Mouse (Mus musculus) midbrain, embryonic 15.5 days (tissue): ENCODE measurements at regions not wholly inside any gene's neighbourhood (a gene's known extent, or its start where the extent isn't known, plus 50 kb on each side); places are given as distances from the start of the nearest gene placed in this dataset.

ENCODE experiments used
- ATAC-seq: fragments of 200-750 bp; cut with Nextera tagmentation; replicated peaks from 2 replicates; pipeline ENCODE4 v1.8.0; 2017; ENCODE audit warnings: moderate TSS enrichment
- H3K27ac ChIP-seq: fragments of 300-500 bp; sonication (generic); 2 replicates; pipeline ENCODE4 v1.5.1; 2015; ENCODE audit warnings: mild to moderate bottlenecking, inconsistent platforms
- H3K27me3 ChIP-seq: fragments of 300-500 bp; sonication (generic); replicated peaks from 2 replicates; pipeline ENCODE4 v1.6.1; 2015; ENCODE audit warnings: inconsistent platforms
- H3K36me3 ChIP-seq: fragments of 300-500 bp; sonication (generic); replicated peaks from 2 replicates; pipeline ENCODE4 v1.6.1; 2015; ENCODE audit warnings: inconsistent platforms
- H3K4me1 ChIP-seq: fragments of 300-500 bp; sonication (generic); 2 replicates; pipeline ENCODE4 v1.6.1; 2015; ENCODE audit warnings: inconsistent platforms
- H3K4me2 ChIP-seq: fragments of 300-500 bp; sonication (generic); 2 replicates; pipeline ENCODE4 v1.6.1; 2015; ENCODE audit warnings: inconsistent platforms, mild to moderate bottlenecking, moderate library complexity
- H3K4me3 ChIP-seq: fragments of 300-500 bp; sonication (generic); 2 replicates; pipeline ENCODE4 v1.5.1; 2015; ENCODE audit warnings: mild to moderate bottlenecking, inconsistent platforms
- H3K9ac ChIP-seq: fragments of 300-500 bp; sonication (generic); 2 replicates; pipeline ENCODE4 v1.6.1; 2015; ENCODE audit warnings: mild to moderate bottlenecking, inconsistent platforms
- H3K9me3 ChIP-seq: fragments of 300-500 bp; sonication (generic); 2 replicates; pipeline ENCODE4 v1.6.1; 2016; ENCODE audit warnings: inconsistent platforms
- WGBS: fragments of 180-500 bp; shearing (Covaris S2); methylation state at CpG from one replicate; pipeline ENCODE4 v1.1.7; 2015; ENCODE audit warnings: mixed read lengths; 5-methylcytosine and 5-hydroxymethylcytosine counted together

- ATAC-seq = no peak
Measured at GRCm38 (mm10) chr9:47962589-47962988, 199.2 kb upstream of the Nxpe4 start.

GRCm38 (mm10) chr9:47973130-47973529 is 188.7 kb upstream of the Nxpe4 start:
- no peak overlapping the region for H3K4me2 ChIP-seq
- ATAC-seq = no peak
- 0 out of 2 replicates have a peak, but pooled peaks cover 9% of the 10 kb centered on the region for H3K4me1 ChIP-seq
- H3K27ac ChIP-seq = no peak overlapping the region
- WGBS = 39% methylated on average over 12 of the region's 12 CpGs
- H3K36me3 ChIP-seq = no peaks in the 10 kb centered on the region
- H3K9me3 ChIP-seq = no peaks in the 10 kb centered on the region
- no peak overlapping the region for H3K9ac ChIP-seq
- no peaks in the 10 kb centered on the region for H3K27me3 ChIP-seq
- no peak overlapping the region for H3K4me3 ChIP-seq

More at GRCm38 (mm10) chr9:47962589-47962988, 199.2 kb upstream of the Nxpe4 start:
- Histone ChIP-seq H3K4me1 (0 out of 2 replicates have a peak, but pooled peaks cover 8% of the 10 kb centered on the region), H3K4me2 (no peak overlapping the region), H3K4me3 (no peak overlapping the region), H3K36me3 (no peaks in the 10 kb centered on the region), H3K9me3 (no peaks in the 10 kb centered on the region), H3K9ac (no peak overlapping the region), H3K27me3 (no peaks in the 10 kb centered on the region), H3K27ac (no peak overlapping the region)
- 73% methylated on average over 4 of the region's 4 CpGs for WGBS

DNA sequence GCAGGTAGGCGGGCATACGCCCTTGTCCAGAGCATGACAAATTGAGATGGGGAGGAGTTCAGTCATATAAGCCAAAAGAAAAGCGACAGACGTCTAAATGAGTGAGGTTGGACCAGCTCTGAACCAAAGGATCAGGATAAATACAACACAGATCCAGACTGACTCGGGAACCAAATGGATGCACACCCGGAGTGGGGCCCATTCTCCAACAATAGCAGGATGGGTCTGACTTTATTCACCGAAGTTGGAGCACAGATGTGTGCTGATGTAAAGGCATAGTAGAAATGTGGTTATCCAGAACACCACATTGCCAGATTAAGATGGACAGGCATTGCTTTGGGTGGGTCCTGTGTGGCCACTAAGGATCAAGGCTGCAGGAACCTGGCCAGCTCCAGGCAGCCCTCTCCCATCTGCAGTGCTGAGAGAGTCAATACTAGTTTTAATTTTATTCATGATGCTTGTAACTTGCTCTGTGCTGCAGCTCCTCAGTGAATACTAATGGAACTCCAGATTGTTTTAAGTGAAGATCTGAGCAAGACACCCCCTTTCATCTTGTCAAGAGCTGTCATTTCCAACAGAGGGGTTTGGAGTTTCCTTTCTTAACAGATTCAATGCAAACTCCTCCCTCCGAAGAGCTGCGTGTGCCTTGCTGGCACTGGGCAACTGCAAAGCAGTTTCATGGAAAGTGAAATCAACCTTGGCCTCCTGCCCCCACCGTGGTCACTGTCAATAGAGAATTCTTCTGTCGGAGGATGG is 176.3 kb upstream of the Nxpe4 start:
- WGBS = 35% methylated on average over 11 of the region's 11 CpGs
- ATAC-seq = peak; percentile 70
- no peaks in the 10 kb centered on the region for H3K9me3 ChIP-seq
- H3K4me1 ChIP-seq = peaks cover 7% of the 10 kb centered on the region; the same call in 1 of the 2 replicates
- H3K9ac ChIP-seq = no peak overlapping the region
- no peaks in the 10 kb centered on the region for H3K27me3 ChIP-seq
- H3K4me3 ChIP-seq = no peak overlapping the region
- peak overlapping the region; percentile 35 for H3K27ac ChIP-seq
- no peaks in the 10 kb centered on the region for H3K36me3 ChIP-seq
- H3K4me2 ChIP-seq = no peak overlapping the region

DNA sequence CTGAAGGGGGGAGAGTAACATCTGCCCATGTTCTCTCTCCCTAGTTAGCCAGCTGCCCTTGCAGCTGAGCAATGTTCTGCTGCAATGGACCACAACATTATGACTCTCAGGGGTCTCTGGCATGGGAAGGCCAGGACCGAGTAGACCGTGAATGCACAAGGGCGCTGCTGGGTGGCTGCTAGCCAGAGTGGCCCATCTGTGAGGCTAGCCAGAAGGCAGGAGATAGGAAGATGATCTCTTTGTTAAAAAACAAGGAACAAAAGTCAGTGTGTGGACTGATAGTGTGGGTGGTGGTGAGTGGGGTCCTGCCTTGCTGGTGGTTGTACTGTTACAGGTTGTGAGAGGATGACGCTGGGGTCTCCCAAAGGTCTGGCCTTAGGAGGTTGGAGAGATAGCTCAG is 174.6 kb upstream of the Nxpe4 start:
- peaks cover 7% of the 10 kb centered on the region; the same call in 1 of the 2 replicates for H3K4me1 ChIP-seq
- ATAC-seq = no peak
- no peak overlapping the region for H3K4me2 ChIP-seq
- H3K9ac ChIP-seq = no peak overlapping the region
- H3K36me3 ChIP-seq = no peaks in the 10 kb centered on the region
- H3K4me3 ChIP-seq = no peak overlapping the region
- no peaks in the 10 kb centered on the region for H3K27me3 ChIP-seq
- no peak overlapping the region for H3K27ac ChIP-seq
- 93% methylated on average over 4 of the region's 4 CpGs for WGBS
- no peaks in the 10 kb centered on the region for H3K9me3 ChIP-seq

DNA sequence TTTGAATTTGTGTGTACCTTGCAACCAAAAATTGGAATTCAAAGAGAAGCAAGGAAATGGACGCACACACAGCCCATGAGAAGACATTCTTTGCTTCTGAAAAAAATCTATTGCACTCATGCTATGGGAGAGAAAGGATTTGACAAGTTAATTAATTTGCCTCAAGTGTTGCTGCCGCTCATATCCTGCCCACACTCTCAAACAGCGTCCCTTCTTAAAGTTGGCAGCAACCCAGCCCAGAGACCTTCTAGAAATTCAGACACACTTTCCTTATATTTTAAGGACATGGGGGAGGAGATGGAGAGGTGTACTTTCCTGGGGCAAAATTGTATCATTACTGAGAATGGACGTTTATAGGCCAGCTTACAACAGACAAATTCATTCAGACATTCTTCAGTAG is 167.2 kb upstream of the Nxpe4 start:
- no peaks in the 10 kb centered on the region for H3K9me3 ChIP-seq
- H3K27me3 ChIP-seq = no peaks in the 10 kb centered on the region
- ATAC-seq = no peak
- H3K36me3 ChIP-seq = no peaks in the 10 kb centered on the region
- H3K4me1 ChIP-seq = no peaks in the 10 kb centered on the region
- no peak overlapping the region for H3K4me3 ChIP-seq
- 71% methylated on average over 4 of the region's 4 CpGs for WGBS
- no peak overlapping the region for H3K9ac ChIP-seq
- H3K27ac ChIP-seq = no peak overlapping the region
- H3K4me2 ChIP-seq = no peak overlapping the region

DNA sequence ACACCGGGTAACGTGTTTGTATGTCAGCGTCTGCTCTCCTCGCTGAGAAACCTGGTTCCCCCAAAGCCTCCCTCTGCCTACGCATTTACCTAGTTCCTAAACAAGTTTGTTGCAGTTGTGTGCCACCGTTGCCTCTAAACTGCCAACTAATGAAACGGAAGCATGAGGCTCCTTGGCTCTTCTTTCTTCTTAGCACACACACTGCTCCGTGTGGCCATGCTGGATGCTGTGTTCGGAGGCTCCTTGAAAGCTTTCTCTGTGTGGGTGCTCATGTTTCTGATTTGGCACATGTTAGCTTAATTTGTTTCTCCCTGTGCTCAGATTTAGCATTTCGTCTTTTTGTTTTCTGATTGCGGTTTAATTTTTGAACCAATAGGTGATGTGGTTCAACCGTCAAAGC is 162.2 kb upstream of the Nxpe4 start:
- H3K27me3 ChIP-seq = no peaks in the 10 kb centered on the region
- no peak overlapping the region for H3K9ac ChIP-seq
- H3K27ac ChIP-seq = no peak overlapping the region
- H3K4me1 ChIP-seq = no peaks in the 10 kb centered on the region
- H3K4me3 ChIP-seq = no peak overlapping the region
- no peaks in the 10 kb centered on the region for H3K9me3 ChIP-seq
- WGBS = 86% methylated on average over 12 of the region's 12 CpGs
- no peak overlapping the region for H3K4me2 ChIP-seq
- no peak for ATAC-seq
- H3K36me3 ChIP-seq = no peaks in the 10 kb centered on the region

- WGBS = 94% methylated on average over 3 of the region's 3 CpGs
- Histone ChIP-seq H3K9me3 (no peaks in the 10 kb centered on the region), H3K4me1 (no peaks in the 10 kb centered on the region), H3K9ac (no peak overlapping the region), H3K27ac (no peak overlapping the region), H3K4me2 (no peak overlapping the region), H3K4me3 (no peak overlapping the region), H3K27me3 (no peaks in the 10 kb centered on the region), H3K36me3 (no peaks in the 10 kb centered on the region)
- no peak for ATAC-seq
Measured at GRCm38 (mm10) chr9:48029021-48029420, 132.8 kb upstream of the Nxpe4 start.

DNA sequence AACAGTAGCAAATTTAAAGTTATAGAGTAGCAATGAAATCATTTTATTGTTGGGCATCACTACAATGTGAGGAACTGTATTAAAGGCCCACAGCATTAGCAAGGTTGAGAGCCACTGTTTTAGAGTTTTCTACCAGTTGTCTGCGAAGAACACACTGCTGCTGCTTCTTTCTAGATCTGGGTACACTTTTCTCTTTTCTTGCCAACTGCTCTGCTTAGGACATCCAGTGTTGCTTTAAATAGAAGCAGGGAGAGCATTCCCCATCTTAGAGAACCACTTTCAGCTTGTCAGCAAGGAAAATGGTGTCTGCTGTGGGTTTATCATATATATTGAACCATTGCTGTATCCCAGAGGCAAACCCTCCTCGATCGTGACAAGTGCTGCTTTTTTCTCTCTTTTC is 131.0 kb upstream of the Nxpe4 start:
- Histone ChIP-seq H3K27me3 (no peaks in the 10 kb centered on the region), H3K27ac (no peak overlapping the region), H3K36me3 (no peaks in the 10 kb centered on the region), H3K9ac (no peak overlapping the region), H3K4me2 (no peak overlapping the region), H3K4me3 (no peak overlapping the region), H3K4me1 (no peaks in the 10 kb centered on the region), H3K9me3 (no peaks in the 10 kb centered on the region)
- ATAC-seq = no peak
- WGBS = 88% methylated on average over 3 of the region's 3 CpGs

DNA sequence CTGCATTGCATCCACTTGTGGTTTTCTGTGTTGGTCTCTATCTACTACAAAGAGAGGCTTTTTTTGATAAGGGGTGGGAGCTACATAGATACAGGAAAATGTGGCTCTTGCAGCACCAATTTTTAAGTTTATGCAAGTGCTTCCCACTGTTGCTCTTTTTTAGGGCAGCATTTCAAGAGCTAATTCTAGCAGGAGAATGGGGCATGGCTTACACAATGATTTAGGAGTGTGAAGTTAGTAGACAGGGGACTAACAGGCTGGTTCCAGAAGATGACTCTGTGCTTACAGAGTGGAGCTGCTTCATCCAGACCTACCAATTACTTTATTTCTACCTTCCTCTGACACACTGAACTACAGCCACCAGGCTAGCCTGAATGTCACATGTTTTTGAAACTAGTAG is 125.9 kb upstream of the Nxpe4 start:
- H3K4me3 ChIP-seq = no peak overlapping the region
- H3K4me2 ChIP-seq = no peak overlapping the region
- H3K27ac ChIP-seq = no peak overlapping the region
- H3K4me1 ChIP-seq = no peaks in the 10 kb centered on the region
- H3K9me3 ChIP-seq = no peaks in the 10 kb centered on the region
- no peak for ATAC-seq
- H3K27me3 ChIP-seq = no peaks in the 10 kb centered on the region
- H3K9ac ChIP-seq = no peak overlapping the region
- H3K36me3 ChIP-seq = no peaks in the 10 kb centered on the region

- H3K27ac ChIP-seq = no peak overlapping the region
- no peak overlapping the region for H3K9ac ChIP-seq
- no peaks in the 10 kb centered on the region for H3K36me3 ChIP-seq
- H3K9me3 ChIP-seq = no peaks in the 10 kb centered on the region
- ATAC-seq = no peak
- H3K4me2 ChIP-seq = no peak overlapping the region
- no peak overlapping the region for H3K4me3 ChIP-seq
- H3K27me3 ChIP-seq = no peaks in the 10 kb centered on the region
- H3K4me1 ChIP-seq = no peaks in the 10 kb centered on the region
Measured at GRCm38 (mm10) chr9:48044826-48045225, 117.0 kb upstream of the Nxpe4 start.

DNA sequence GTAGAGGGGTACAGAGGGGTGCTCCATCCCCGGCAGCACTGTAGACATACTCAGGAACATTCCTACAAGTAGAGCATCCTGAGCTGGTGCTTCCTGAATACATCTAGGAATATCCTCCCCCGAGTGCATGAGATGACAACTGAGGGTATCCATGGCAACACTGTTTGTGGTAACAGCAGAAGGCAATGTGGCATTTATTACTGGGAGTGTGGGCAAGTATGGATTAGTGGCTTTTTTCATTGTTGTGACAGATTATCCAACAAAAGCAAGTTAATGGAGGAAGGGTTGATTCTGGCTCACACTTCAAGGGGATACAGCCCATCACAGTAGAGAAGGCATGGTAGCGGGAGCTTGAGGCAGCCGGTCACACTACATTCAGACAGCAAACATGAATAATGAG is 114.0 kb upstream of the Nxpe4 start:
- H3K9ac ChIP-seq = no peak overlapping the region
- no peaks in the 10 kb centered on the region for H3K9me3 ChIP-seq
- no peak overlapping the region for H3K4me3 ChIP-seq
- no peak overlapping the region for H3K27ac ChIP-seq
- ATAC-seq = no peak
- no peaks in the 10 kb centered on the region for H3K36me3 ChIP-seq
- H3K4me2 ChIP-seq = no peak overlapping the region
- 56% methylated on average over 4 of the region's 4 CpGs for WGBS
- no peaks in the 10 kb centered on the region for H3K27me3 ChIP-seq
- no peaks in the 10 kb centered on the region for H3K4me1 ChIP-seq

DNA sequence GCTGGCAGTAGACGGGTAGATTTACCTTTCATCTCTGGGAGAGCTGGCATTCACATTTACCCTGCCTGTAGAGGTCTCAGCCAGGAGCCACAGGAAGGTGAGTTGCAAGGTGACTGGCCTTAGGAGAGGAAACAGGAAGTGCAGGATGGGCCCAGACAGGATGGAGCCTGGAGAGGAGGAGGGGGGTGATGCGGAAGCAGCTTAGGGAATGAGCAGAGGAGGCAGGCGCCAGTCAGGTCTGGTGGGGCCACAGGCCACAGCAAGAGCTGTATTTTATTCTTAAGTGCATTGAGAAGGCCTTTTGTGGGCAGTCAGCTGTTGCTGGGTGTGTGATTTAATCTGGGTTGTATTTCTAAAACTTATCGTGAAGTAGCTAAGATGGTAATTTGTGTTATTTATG is 108.2 kb upstream of the Nxpe4 start:
- Histone ChIP-seq H3K27ac (no peak overlapping the region), H3K4me2 (no peak overlapping the region), H3K27me3 (no peaks in the 10 kb centered on the region), H3K4me1 (no peaks in the 10 kb centered on the region), H3K9me3 (no peaks in the 10 kb centered on the region), H3K36me3 (no peaks in the 10 kb centered on the region), H3K9ac (no peak overlapping the region), H3K4me3 (no peak overlapping the region)
- ATAC-seq = no peak
- WGBS = 73% methylated on average over 4 of the region's 4 CpGs

- no peak overlapping the region for H3K4me2 ChIP-seq
- no peak overlapping the region for H3K27ac ChIP-seq
- H3K27me3 ChIP-seq = no peaks in the 10 kb centered on the region
- H3K9me3 ChIP-seq = no peaks in the 10 kb centered on the region
- no peak overlapping the region for H3K9ac ChIP-seq
- H3K4me1 ChIP-seq = no peaks in the 10 kb centered on the region
- H3K36me3 ChIP-seq = no peaks in the 10 kb centered on the region
- 64% methylated on average over 10 of the region's 10 CpGs for WGBS
- no peak overlapping the region for H3K4me3 ChIP-seq
- ATAC-seq = no peak
Measured at GRCm38 (mm10) chr9:48055246-48055645, 106.6 kb upstream of the Nxpe4 start.
